Mouse (Mus musculus): ENCODE results near the gene Trp53bp2. TPM values are rescaled to one million over a fixed set of nuclear protein-coding genes. Genes with fewer than 3 reads are reported as not detected.

The Trp53bp2 gene
- total RNA-seq (2017) = 11.1 and 30.0 TPM in 2 replicates

DNA sequence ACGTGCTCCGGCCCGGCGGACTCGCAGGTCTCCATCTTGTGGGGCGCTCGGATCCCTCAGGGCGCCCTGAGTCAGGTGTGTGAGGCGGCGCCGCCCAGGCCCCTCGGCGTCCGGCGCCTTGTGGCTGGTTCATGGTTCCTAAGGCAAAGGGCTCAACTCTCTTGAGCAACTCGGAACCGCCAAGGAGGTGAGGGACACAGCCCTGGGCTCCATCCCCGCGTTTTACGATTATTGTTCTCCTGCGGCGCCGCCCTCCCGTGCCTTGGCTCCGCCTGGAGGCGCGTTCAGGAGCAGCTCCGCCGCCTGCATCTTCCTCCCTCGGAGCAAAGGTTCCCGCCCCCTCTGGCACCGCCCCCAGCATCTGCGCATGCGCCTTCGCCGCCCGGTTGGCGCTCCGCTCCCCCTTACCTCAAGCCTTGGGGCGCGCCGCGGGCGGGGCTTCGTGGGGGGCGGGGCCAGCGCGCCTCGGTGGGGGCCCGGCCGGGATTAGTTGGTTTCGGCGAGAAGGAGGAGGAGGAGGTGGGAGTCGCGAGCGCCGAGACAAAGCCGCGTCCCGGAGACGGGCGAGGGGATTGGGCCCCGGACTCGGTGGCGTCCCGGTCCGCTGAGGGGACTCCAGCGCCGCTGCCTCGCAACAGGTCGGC lies at the start of gene Trp53bp2:
Gene Trp53bp2 (plus strand): TSS at position 489 of the 644 bp plus-strand sequence.
- ATAC-seq (replicated peaks in 1 of 2; ENCODE audit: insufficient read depth in 1 of 2, low FRiP score in 2 of 2, low TSS enrichment in 1 of 2, low read depth in 1 of 2, poor library complexity in 2 of 2, severe bottlenecking in 2 of 2) = peak; percentile 91 to 95

DNA sequence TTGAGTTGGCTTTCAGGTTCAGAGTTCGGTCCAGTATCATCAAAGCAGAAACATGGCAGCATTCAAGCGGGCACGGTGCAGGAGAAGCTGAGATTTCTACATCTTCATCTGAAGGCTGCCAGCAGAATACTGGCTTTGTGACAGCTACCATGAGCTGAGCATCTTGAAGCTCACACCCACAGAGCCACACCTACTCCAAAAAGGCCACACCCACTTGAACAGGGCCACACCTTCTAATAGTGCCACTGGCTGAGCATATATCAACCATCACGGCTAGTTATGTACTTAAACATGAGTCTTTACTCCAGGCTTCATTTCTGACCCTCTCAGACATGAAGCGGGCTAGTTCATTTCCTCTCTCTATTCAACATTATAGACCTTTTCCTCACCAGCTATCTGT lies 46.3 kb upstream of the Trp53bp2 start:
- no peak for ATAC-seq (replicated peaks in 1 of 2; ENCODE audit: insufficient read depth in 1 of 2, low FRiP score in 2 of 2, low TSS enrichment in 1 of 2, low read depth in 1 of 2, poor library complexity in 2 of 2, severe bottlenecking in 2 of 2)

DNA sequence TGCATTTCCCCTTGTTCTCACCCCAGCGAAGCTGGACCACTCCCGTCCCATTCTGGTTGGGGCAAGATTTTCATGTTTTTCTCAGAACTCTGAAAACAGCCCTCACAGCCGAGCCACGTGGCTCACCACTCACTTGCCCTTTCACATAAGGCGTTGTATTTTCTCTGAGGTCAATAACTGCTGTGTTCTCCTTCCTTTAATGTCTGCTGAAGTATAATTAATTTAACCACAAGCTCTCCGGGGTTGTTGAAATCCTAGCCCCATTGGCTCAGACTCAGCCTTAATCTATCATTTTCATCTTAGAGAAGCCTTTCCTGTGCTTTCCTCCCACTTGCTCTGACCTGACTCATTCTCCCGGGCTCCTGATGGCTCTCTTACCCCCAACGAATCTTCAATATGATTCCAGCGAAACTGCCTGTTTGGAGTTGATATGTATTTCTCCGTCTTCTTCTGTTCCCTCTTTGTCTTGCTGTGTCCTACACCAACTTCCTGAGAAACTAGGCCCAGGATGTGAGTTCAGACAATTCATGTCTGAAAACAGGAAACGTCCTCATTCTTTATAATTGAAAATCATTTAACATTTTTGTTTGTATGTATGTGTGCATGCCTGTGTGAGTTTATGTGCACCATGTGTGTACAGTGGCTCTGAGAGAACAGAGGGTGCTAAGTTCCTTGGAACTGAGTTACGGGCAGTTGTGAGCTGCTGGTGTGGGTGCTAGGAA lies 45.1 kb upstream of the Trp53bp2 start:
- peak; percentile 42 to 44; a peak in 3 of 4 replicates for ATAC-seq (replicated peaks in 1 of 2; ENCODE audit: insufficient read depth in 1 of 2, low FRiP score in 2 of 2, low TSS enrichment in 1 of 2, low read depth in 1 of 2, poor library complexity in 2 of 2, severe bottlenecking in 2 of 2)

DNA sequence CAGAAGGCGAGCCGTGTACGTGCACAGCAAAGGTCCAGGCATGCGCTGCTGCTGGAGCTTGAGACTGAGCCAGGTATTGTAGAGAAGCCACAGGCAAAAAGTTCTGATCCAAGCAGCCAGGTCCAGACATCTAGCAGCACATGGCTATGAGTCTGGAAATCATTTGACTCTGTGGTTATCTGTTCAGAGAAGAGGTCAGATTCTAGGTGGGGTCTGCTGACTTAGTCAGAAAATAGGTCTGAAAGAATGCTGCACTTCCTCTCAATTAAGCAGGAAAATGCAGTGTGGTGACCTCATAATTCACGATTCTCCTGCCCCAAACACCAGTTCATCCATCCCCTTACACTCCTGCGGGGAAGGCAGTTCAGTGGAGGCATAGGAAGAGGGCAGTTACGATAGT lies 40.7 kb upstream of the Trp53bp2 start:
- ATAC-seq (replicated peaks in 1 of 2; ENCODE audit: insufficient read depth in 1 of 2, low FRiP score in 2 of 2, low TSS enrichment in 1 of 2, low read depth in 1 of 2, poor library complexity in 2 of 2, severe bottlenecking in 2 of 2) = no peak

GRCm38 (mm10) chr1:182368782-182369181 lies 40.2 kb upstream of the Trp53bp2 start:
- ATAC-seq (replicated peaks in 1 of 2; ENCODE audit: insufficient read depth in 1 of 2, low FRiP score in 2 of 2, low TSS enrichment in 1 of 2, low read depth in 1 of 2, poor library complexity in 2 of 2, severe bottlenecking in 2 of 2) = peak; percentile 49 to 55; a peak in 3 of 4 replicates

GRCm38 (mm10) chr1:182369435-182369834 lies 39.5 kb upstream of the Trp53bp2 start:
- peak in 1 of 2 experiments; percentile 44; a peak in 2 of 4 replicates for ATAC-seq (replicated peaks in 1 of 2; ENCODE audit: insufficient read depth in 1 of 2, low FRiP score in 2 of 2, low TSS enrichment in 1 of 2, low read depth in 1 of 2, poor library complexity in 2 of 2, severe bottlenecking in 2 of 2)

DNA sequence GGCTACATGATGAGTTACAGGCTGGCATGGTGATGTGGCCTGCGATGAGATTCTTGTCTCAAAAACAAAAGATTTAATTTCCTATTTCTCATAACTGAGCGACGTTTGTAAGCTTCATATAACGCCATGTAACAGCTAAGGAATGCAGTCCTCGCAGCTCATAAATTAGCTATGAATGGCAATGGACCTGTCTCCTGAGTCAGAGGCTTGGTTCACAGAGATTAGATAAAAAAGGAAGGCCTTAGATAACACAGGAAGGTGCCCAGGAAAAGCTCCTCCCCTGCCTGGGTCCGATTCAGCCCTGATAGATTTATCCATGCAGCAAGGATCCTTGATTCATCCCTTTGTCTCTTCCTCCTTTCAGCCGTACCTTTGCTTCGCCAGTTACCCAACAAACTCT lies 37.1 kb upstream of the Trp53bp2 start:
- ATAC-seq (replicated peaks in 1 of 2; ENCODE audit: insufficient read depth in 1 of 2, low FRiP score in 2 of 2, low TSS enrichment in 1 of 2, low read depth in 1 of 2, poor library complexity in 2 of 2, severe bottlenecking in 2 of 2) = no peak

DNA sequence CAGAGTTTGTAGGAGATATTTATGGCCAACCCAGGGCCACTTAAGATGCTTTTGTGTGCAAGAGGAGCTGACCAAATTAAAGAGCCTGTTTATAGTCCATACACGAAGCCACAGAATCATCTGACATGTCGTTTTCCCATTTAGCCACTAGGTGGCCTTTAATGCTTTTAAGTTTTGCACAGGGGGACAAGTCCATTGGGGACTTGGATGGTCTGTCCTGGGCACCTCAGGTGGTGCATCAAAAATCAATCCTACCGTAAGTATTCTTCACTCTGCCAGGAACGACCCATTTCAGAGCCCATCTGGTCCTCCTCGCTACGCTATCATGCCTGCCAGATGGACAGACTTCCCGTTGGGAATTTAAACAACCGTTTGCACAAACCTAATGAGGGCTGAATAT lies 32.8 kb upstream of the Trp53bp2 start:
- ATAC-seq (replicated peaks in 1 of 2; ENCODE audit: insufficient read depth in 1 of 2, low FRiP score in 2 of 2, low TSS enrichment in 1 of 2, low read depth in 1 of 2, poor library complexity in 2 of 2, severe bottlenecking in 2 of 2) = peak; percentile 62 to 68; a peak in 3 of 4 replicates

DNA sequence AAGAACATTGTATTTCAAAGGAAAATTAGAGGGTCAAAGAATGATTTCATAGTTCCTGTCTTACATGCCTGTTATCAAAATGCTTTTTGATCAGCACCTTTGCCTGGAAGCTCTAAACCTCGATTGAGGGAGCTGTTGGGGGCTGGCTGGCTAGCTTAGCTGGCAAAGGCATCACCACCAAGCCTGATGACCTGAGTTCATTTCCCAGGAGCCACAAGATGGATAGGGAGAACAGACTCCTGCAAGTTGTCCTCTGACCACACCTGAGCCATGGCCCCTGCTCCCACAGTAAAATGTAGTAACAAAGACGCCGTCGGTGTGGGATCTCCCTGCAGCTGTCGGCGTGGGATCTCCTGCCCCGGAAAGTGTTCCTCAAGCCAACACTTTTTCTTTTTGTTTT lies 32.1 kb upstream of the Trp53bp2 start:
- ATAC-seq (replicated peaks in 1 of 2; ENCODE audit: insufficient read depth in 1 of 2, low FRiP score in 2 of 2, low TSS enrichment in 1 of 2, low read depth in 1 of 2, poor library complexity in 2 of 2, severe bottlenecking in 2 of 2) = no peak

GRCm38 (mm10) chr1:182377519-182377918 lies 31.5 kb upstream of the Trp53bp2 start:
- ATAC-seq (replicated peaks in 1 of 2; ENCODE audit: insufficient read depth in 1 of 2, low FRiP score in 2 of 2, low TSS enrichment in 1 of 2, low read depth in 1 of 2, poor library complexity in 2 of 2, severe bottlenecking in 2 of 2) = no peak

- no peak for ATAC-seq (replicated peaks in 1 of 2; ENCODE audit: insufficient read depth in 1 of 2, low FRiP score in 2 of 2, low TSS enrichment in 1 of 2, low read depth in 1 of 2, poor library complexity in 2 of 2, severe bottlenecking in 2 of 2)
Observed at GRCm38 (mm10) chr1:182378205-182378835, 30.7 kb upstream of the Trp53bp2 start.

- no peak for ATAC-seq (replicated peaks in 1 of 2; ENCODE audit: insufficient read depth in 1 of 2, low FRiP score in 2 of 2, low TSS enrichment in 1 of 2, low read depth in 1 of 2, poor library complexity in 2 of 2, severe bottlenecking in 2 of 2)
Observed at GRCm38 (mm10) chr1:182378876-182379275, 30.1 kb upstream of the Trp53bp2 start.

GRCm38 (mm10) chr1:182380683-182381082 lies 28.3 kb upstream of the Trp53bp2 start:
- ATAC-seq (replicated peaks in 1 of 2; ENCODE audit: insufficient read depth in 1 of 2, low FRiP score in 2 of 2, low TSS enrichment in 1 of 2, low read depth in 1 of 2, poor library complexity in 2 of 2, severe bottlenecking in 2 of 2) = peak; percentile 63 to 67; a peak in 3 of 4 replicates

DNA sequence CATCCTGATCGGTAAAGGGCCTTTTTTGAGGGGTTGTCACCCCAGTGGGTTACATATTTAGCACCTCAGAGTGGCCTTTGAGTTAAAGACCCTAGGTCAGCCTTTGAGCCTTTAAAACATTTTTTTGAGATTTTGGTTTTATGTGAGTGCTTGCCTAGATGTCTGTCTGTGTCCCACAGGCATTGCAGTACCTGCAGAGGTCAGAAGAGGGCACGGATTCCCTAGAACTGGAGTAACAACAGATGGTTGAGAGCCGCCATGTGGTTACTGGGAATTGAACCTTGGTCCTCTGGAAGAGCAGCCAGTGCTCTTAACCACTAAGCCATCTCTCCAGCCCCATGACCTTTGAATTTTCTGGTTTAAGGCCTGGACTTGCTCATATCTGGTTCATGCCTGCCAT lies 27.6 kb upstream of the Trp53bp2 start:
- ATAC-seq (replicated peaks in 1 of 2; ENCODE audit: insufficient read depth in 1 of 2, low FRiP score in 2 of 2, low TSS enrichment in 1 of 2, low read depth in 1 of 2, poor library complexity in 2 of 2, severe bottlenecking in 2 of 2) = no peak

DNA sequence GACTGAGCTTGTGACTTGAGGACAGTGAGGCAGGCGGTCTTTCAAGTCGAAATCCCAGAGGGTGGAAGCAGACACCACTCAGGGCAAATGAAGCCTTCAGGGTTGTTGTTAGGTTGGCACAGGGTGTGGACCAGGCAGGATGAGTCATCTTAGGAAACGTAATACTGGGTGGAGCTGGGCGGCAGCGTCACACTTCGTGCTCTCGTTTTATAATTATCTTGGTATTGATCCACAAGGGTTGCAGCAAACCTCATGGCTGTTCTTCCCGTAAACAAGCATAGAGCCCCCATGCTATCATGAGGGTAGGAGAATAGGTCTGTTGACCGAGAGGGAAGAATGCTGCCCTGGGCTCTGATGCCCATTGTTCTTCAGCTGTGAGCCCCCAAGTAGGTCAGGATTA lies 25.9 kb upstream of the Trp53bp2 start:
- no peak for ATAC-seq (replicated peaks in 1 of 2; ENCODE audit: insufficient read depth in 1 of 2, low FRiP score in 2 of 2, low TSS enrichment in 1 of 2, low read depth in 1 of 2, poor library complexity in 2 of 2, severe bottlenecking in 2 of 2)

- no peak for ATAC-seq (replicated peaks in 1 of 2; ENCODE audit: insufficient read depth in 1 of 2, low FRiP score in 2 of 2, low TSS enrichment in 1 of 2, low read depth in 1 of 2, poor library complexity in 2 of 2, severe bottlenecking in 2 of 2)
Observed at GRCm38 (mm10) chr1:182386449-182386848, 22.5 kb upstream of the Trp53bp2 start.

- ATAC-seq (replicated peaks in 1 of 2; ENCODE audit: insufficient read depth in 1 of 2, low FRiP score in 2 of 2, low TSS enrichment in 1 of 2, low read depth in 1 of 2, poor library complexity in 2 of 2, severe bottlenecking in 2 of 2) = no peak
Observed at GRCm38 (mm10) chr1:182388729-182389128, 20.2 kb upstream of the Trp53bp2 start.

DNA sequence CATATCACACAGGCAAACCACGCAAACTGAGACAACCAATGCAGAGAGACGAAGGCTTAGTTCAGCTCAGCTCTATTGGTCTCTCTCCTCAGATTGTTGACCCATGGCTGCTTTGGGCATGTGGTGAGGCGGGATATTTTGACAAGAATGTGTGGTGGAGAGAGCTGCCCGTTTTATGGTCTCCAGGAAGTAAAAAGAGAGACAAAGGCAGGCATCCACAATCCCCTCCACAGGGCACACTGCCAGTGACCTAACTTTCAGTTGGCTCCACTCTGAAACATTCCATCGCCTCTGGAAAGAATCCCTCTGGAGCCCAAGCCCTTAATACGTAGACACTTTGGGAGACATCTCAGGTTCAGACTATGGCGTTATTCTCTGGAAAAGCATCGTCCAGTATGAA lies 10.8 kb upstream of the Trp53bp2 start:
- ATAC-seq (replicated peaks in 1 of 2; ENCODE audit: insufficient read depth in 1 of 2, low FRiP score in 2 of 2, low TSS enrichment in 1 of 2, low read depth in 1 of 2, poor library complexity in 2 of 2, severe bottlenecking in 2 of 2) = no peak
